Mouse (Mus musculus) bone marrow, adult 2 months (tissue): Measurements from ENCODE around the gene Ifna5.

Experiments
- CTCF ChIP-seq: fragments of 200-500 bp; IDR thresholded peaks from 2 replicates; pipeline ENCODE4 v1.5.1; 2011; ENCODE audit warnings: low read length, control low read depth; ENCODE audit not compliant: control insufficient read depth, insufficient read depth
- POLR2A ChIP-seq: fragments of 200-500 bp; IDR thresholded peaks from 2 replicates; pipeline ENCODE4 v1.6.1; 2011; ENCODE audit warnings: low read depth, mild to moderate bottlenecking, control low read depth, low read length, borderline replicate concordance; ENCODE audit not compliant: control insufficient read depth

DNA sequence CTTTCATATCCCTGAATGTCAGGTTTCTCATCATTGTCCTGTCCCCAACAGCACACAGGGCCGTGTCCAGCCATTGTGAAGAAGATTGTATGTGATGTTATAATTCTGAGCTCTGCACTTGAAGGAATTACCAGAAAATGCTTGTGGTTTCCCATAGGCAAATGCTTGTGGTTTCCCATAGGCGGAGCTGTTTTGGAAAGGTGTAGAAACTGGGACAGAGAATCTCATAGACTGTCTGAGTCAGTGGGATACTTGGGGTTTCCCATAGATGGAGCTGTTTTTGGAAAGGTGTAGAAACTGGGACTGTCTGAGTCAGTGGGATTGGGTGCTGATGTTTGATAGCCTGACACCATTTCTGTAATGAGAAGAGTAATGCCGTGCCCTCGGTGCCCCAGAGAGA, 41.2 kb downstream of the Ifna5 start:
- TF ChIP-seq CTCF (no peak), POLR2A (no peak)
